Comparison of ENCODE assay signal across 8 mouse cellular contexts in the genomic region with DNA sequence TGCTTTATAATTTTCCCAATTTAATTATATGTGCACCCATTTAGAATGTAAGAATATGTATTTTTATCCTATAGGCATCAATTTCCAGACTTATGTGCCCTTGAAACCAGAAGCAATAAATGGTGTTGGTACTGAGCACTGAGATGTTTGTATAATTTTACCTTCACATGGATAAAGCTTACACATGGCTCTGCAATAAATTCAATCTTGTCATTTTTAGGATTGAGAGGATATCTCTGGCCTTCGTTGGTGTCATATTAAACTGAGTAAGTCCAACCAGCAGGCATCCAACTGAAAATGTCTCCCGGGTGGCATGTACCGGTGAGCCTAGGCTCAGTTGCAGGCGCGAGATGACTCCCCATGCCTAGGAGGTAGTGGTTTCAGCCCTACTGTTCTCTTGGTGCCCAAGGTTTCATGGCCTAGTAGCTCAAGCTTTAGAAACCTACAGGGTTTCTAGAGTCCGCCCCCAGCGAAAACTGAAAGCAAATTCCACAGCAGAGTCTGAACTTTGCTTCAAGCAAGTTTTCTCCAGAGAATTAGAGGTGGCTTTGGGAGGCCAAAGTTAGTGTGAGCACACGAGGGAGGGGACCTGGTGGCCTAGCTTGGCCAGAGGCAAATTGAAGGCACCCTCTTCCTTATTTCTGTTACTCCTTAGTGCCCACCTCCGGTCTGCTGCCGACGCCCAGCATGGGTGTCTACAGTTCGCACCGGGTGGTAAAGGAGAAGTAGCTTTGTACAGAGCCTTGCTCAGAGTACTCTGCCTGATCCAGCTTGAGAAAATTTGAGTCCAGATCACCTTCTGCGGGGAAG. TPM values are rescaled to one million over a fixed set of nuclear protein-coding genes. Genes with fewer than 3 reads are reported as not detected.
DNase-seq lines count a peak whose midpoint lies in the region; ATAC-seq lines count a peak whose summit lies in the region.

No protein-coding gene starts in this region.

- H3K9me3 ChIP-seq in heart, embryonic 13.5 days = no peaks in the 10 kb centered on the region
- no peaks in the 10 kb centered on the region for H3K9me3 ChIP-seq in hindbrain, embryonic 13.5 days
- no peaks in the 10 kb centered on the region for H3K9me3 ChIP-seq in liver, embryonic 11.5 days (ENCODE audit: control insufficient read depth, low read length)
- no peaks in the 10 kb centered on the region for H3K9me3 ChIP-seq in neural tube, embryonic 13.5 days

- peak overlapping the region; percentile 96 for H3K4me2 ChIP-seq in heart, embryonic 13.5 days
- peak overlapping the region; percentile 82 for H3K4me2 ChIP-seq in hindbrain, embryonic 13.5 days
- peak overlapping the region; percentile 96 for H3K4me2 ChIP-seq in liver, embryonic 11.5 days
- peak overlapping the region; percentile 91 for H3K4me2 ChIP-seq in neural tube, embryonic 13.5 days

- H3K36me3 ChIP-seq in heart, embryonic 13.5 days = no peaks in the 10 kb centered on the region
- no peaks in the 10 kb centered on the region for H3K36me3 ChIP-seq in hindbrain, embryonic 13.5 days
- H3K36me3 ChIP-seq in liver, embryonic 11.5 days (ENCODE audit: control insufficient read depth, insufficient read depth, low read length) = no peaks in the 10 kb centered on the region
- H3K36me3 ChIP-seq in neural tube, embryonic 13.5 days = no peaks in the 10 kb centered on the region

- no peak for DNase-seq in heart, postnatal 4 days
- DNase-seq in liver, embryonic 11.5 days (ENCODE audit: low spot score) = no peak
- no peak for DNase-seq in cerebellum, adult 18-20 months
- no peak for DNase-seq in cerebellum, postnatal 4 days (ENCODE audit: low spot score in 2 of 2)

- H3K27ac ChIP-seq in heart, embryonic 13.5 days (replicated peaks) = no peak overlapping the region
- peak overlapping the region; percentile 85 for H3K27ac ChIP-seq in brown adipose tissue, adult 24 weeks (replicated peaks; ENCODE audit: low read depth, low read length)
- H3K27ac ChIP-seq in hindbrain, embryonic 13.5 days = 0 out of 2 replicates have a peak overlapping the region, but pooled peaks have one; percentile 88
- no peak overlapping the region for H3K27ac ChIP-seq in liver, embryonic 11.5 days (ENCODE audit: low read depth, low read length)
- peak overlapping the region; percentile 67 for H3K27ac ChIP-seq in neural tube, embryonic 13.5 days (replicated peaks)

- H3K27me3 ChIP-seq in heart, embryonic 13.5 days (replicated peaks) = peaks cover 87% of the 10 kb centered on the region
- peaks cover 61% of the 10 kb centered on the region for H3K27me3 ChIP-seq in hindbrain, embryonic 13.5 days
- peaks cover 81% of the 10 kb centered on the region for H3K27me3 ChIP-seq in liver, embryonic 11.5 days (replicated peaks; ENCODE audit: control insufficient read depth, insufficient read depth, low read length)
- peaks cover 20% of the 10 kb centered on the region; the same call in 1 of the 2 replicates for H3K27me3 ChIP-seq in neural tube, embryonic 13.5 days

- peak overlapping the region; percentile 66 for H3K4me3 ChIP-seq in heart, embryonic 13.5 days
- peak overlapping the region; percentile 50 for H3K4me3 ChIP-seq in brown adipose tissue, adult 24 weeks (ENCODE audit: insufficient read depth, low read depth, low read length)
- peak overlapping the region; percentile 55 for H3K4me3 ChIP-seq in hindbrain, embryonic 13.5 days
- peak overlapping the region; percentile 58; the same call in 1 of the 2 replicates for H3K4me3 ChIP-seq in liver, embryonic 11.5 days (ENCODE audit: low read depth, low read length)
- peak overlapping the region; percentile 64 for H3K4me3 ChIP-seq in neural tube, embryonic 13.5 days

- peaks cover 56% of the 10 kb centered on the region for H3K4me1 ChIP-seq in heart, embryonic 13.5 days
- peaks cover 3% of the 10 kb centered on the region; the same call in 1 of the 2 replicates for H3K4me1 ChIP-seq in brown adipose tissue, adult 24 weeks (ENCODE audit: control insufficient read depth, insufficient read depth, insufficient read length, low read length)
- peaks cover 60% of the 10 kb centered on the region for H3K4me1 ChIP-seq in hindbrain, embryonic 13.5 days (replicated peaks)
- H3K4me1 ChIP-seq in liver, embryonic 11.5 days (replicated peaks; ENCODE audit: control insufficient read depth, insufficient read depth, low read length) = peaks cover 20% of the 10 kb centered on the region
- peaks cover 68% of the 10 kb centered on the region for H3K4me1 ChIP-seq in neural tube, embryonic 13.5 days (replicated peaks)

- H3K9ac ChIP-seq in heart, embryonic 13.5 days = peak overlapping the region; percentile 80
- peak overlapping the region; percentile 77; the same call in 1 of the 2 replicates for H3K9ac ChIP-seq in hindbrain, embryonic 13.5 days
- no peak overlapping the region for H3K9ac ChIP-seq in liver, embryonic 11.5 days (ENCODE audit: low read depth, low read length)
- peak overlapping the region; percentile 83 for H3K9ac ChIP-seq in neural tube, embryonic 13.5 days

- 30% methylated on average over 14 of the region's 14 CpGs for WGBS in heart, embryonic 13.5 days
- WGBS in hindbrain, embryonic 13.5 days = 14% methylated on average over 14 of the region's 14 CpGs
- WGBS in liver, embryonic 11.5 days = 16% methylated on average over 14 of the region's 14 CpGs
- WGBS in neural tube, embryonic 13.5 days = 16% methylated on average over 14 of the region's 14 CpGs

- ATAC-seq in heart, embryonic 13.5 days (ENCODE audit: extremely low read depth, insufficient number of reproducible peaks, low FRiP score, low TSS enrichment) = no peak
- ATAC-seq in hindbrain, embryonic 13.5 days (ENCODE audit: low FRiP score) = no peak
- no peak for ATAC-seq in liver, embryonic 11.5 days (replicated peaks; ENCODE audit: low FRiP score)
- no peak for ATAC-seq in neural tube, embryonic 13.5 days (ENCODE audit: low read depth)

RNA-seq across cellular contexts. Expression of a gene that starts 4.1 kb away (rescaled TPM):
- polyA plus RNA-seq in heart, embryonic 13.5 days (2015; fragmentation: Nextera tagmentation; extraction: Ambion mirVana) = 3.3 and 4.2 TPM in 2 replicates
- total RNA-seq in heart, postnatal 4 days (2021) = 1 to 10 TPM; 2.5 to 3.3 TPM
- 4.0 and 5.1 TPM in 2 replicates for polyA plus RNA-seq in brown adipose tissue, adult 24 weeks (2012; ENCODE audit: insufficient read depth, insufficient read length, missing spikeins)
- 16.1 and 16.8 TPM in 2 replicates for polyA plus RNA-seq in hindbrain, embryonic 13.5 days (2015; fragmentation: Nextera tagmentation; extraction: Ambion mirVana)
- 3.1 and 4.1 TPM in 2 replicates for polyA plus RNA-seq in liver, embryonic 11.5 days (2014; fragmentation: Nextera tagmentation; extraction: Ambion mirVana)
- 16.9 and 20.4 TPM in 2 replicates for polyA plus RNA-seq in neural tube, embryonic 13.5 days (2015; fragmentation: Nextera tagmentation; extraction: Ambion mirVana)

RNA-seq across cellular contexts. Expression of a gene that starts 26.1 kb away (rescaled TPM):
- 0.43 and 0.60 TPM in 2 replicates for polyA plus RNA-seq in heart, embryonic 13.5 days (2015; fragmentation: Nextera tagmentation; extraction: Ambion mirVana)
- 1 to 10 TPM in 1 of 2 experiments, under 1 TPM in 1; 0.68 to 1.5 TPM for total RNA-seq in heart, postnatal 4 days (2021)
- 12.9 and 15.7 TPM in 2 replicates for polyA plus RNA-seq in brown adipose tissue, adult 24 weeks (2012; ENCODE audit: insufficient read depth, insufficient read length, missing spikeins)
- polyA plus RNA-seq in hindbrain, embryonic 13.5 days (2015; fragmentation: Nextera tagmentation; extraction: Ambion mirVana) = 0.16 TPM in 1 of 2 replicates, not detected in the other
- polyA plus RNA-seq in liver, embryonic 11.5 days (2014; fragmentation: Nextera tagmentation; extraction: Ambion mirVana) = 0.30 and 0.53 TPM in 2 replicates
- 0.54 TPM in 1 of 2 replicates, not detected in the other for polyA plus RNA-seq in neural tube, embryonic 13.5 days (2015; fragmentation: Nextera tagmentation; extraction: Ambion mirVana)

Comparison
In these comparisons a context has a peak if more than half of its experiments do, and no peak if none do; other contexts are left out.
1. H3K27ac ChIP-seq: peak in brown adipose tissue, adult 24 weeks (single experiment), hindbrain, embryonic 13.5 days (single experiment) and neural tube, embryonic 13.5 days (single experiment); none in heart, embryonic 13.5 days (single experiment) and liver, embryonic 11.5 days (single experiment).
2. Peak in every context shown above with its lines, with median percentiles within 50 percentile points of each other: H3K4me2 ChIP-seq and H3K4me3 ChIP-seq.